Mouse (Mus musculus): ENCODE measurements at regions not wholly inside any gene's neighbourhood (a gene's known extent, or its start where the extent isn't known, plus 50 kb on each side); places are given as distances from the start of the nearest gene placed in this dataset.
A peak's percentile ranks its signal among the peaks of the same experiment; 100 is the strongest.

DNA sequence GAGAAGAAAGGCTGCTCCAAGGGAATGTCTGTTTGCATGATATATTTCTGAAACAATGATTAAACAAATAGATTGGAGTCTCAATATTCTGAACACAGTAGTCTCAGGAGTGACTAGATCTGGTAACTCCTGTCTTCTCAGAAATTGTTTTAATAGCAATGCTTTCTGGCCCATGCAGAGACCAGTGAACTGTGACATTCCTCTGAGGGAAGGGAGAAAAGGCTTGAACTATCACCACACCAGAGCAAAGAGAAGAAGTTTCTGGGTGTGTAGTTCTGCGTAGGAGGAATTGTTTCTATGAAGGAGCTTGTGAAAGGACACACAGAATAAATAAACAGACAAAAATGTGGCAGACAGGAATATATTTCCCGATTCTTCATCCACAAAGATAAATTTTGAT lies 277.1 kb downstream of the Osr1 start:
- DNase-seq (ENCODE audit: low spot score in 2 of 2), result no peak

DNA sequence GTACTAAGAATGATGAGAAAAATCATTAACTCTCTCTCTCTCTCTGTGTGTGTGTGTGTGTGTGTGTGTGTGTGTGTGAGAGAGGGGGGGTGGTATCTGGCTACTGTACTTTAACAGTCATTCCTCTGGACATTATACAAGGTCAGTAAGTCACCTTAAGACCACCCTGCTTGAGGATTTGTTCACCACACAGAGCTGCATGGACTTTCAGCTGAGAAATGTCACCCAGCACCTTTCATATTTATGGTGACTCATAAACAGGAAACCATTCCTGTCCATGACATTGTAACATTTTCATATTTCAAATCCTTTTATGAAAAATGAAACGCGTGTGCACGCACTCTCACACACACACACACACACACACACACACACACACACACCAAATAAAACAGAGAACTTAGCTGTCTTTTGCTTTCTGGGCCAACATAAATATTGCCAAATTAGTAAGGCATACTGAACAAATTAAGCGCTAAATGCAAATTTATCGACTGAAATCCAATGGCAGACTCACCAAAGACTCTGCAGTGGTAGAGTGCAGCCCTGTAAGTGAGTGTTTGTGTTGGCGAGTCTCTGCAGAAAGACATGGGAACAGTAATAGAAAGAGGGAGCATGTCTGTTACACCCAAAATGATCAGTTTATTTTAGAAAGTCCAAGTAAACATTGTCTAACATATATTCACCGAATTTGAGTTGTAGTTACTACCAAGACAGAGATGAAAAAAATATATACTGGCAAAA lies 277.7 kb downstream of the Osr1 start:
- DNase-seq (ENCODE audit: low spot score in 2 of 2), result no peak

DNA sequence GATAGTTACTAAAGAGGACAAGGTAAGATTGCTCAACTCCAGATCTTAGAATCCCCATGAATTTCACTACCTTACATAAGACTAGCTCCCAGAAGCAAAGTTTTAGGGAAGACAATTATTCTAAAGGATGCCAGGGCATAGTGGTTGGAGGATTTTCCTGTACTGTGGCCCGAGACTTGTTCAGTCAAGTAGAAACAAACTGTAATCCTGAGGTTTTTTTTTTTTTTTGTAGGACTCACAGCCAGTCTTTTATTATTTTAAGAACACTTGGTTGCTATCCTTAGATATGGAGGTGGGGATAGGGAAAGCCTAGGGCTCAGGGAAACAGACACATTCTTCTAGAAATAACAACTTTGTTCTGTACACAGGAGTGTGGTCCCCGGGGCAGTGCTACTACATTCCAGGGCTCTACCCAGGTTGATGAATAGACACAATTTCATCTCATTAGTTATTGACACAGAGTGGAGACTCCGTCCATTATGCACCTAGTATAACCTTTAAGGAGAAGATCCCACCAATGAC lies 285.6 kb downstream of the Osr1 start:
- DNase-seq (ENCODE audit: low spot score in 2 of 2), result no peak

DNA sequence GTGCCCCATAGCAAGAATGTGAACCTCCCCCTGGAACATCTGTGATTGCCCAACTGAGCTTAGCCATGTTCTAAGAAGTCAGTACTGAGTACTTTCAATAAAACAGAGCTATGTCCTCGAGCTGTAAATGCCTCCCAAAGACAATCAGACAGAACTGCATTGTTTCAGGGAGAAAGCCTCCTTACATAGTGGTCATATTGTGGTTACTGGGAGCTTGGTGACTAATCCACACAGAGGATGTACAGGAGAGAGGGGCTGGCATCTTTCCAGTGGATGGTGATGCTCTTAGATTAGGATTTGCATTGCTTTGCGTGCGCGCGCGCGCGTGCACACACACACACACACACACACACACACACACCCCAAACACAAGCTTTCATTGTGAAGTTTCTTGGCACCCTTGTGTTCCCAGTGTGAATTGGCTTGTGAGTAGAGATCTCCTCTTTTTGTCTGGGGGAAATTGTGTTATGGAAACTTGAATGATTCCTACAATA lies 286.3 kb downstream of the Osr1 start:
- DNase-seq (ENCODE audit: low spot score in 2 of 2), result peak in 1 of 2 experiments; percentile 19

DNA sequence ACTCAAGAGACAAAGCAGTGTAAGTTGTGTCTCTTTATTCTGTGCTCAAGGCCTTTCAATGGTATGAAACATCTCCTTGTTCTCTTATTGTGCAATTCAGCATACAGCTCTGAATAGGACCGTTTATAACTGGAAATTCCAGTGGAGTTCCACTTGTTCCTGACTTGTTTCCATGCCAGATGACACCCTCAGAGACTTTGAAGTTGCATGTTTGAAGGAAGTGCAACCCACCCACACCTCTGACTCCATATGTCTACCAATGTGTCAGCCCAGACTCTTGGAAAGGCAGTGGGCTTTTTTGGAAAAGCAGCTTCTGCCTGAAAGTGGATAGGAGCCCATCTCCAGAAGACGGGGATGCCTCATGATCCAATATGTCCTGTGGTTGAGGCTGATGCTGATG lies 288.1 kb downstream of the Osr1 start:
- peak; percentile 24 to 82 for DNase-seq (ENCODE audit: low spot score in 2 of 2)

DNA sequence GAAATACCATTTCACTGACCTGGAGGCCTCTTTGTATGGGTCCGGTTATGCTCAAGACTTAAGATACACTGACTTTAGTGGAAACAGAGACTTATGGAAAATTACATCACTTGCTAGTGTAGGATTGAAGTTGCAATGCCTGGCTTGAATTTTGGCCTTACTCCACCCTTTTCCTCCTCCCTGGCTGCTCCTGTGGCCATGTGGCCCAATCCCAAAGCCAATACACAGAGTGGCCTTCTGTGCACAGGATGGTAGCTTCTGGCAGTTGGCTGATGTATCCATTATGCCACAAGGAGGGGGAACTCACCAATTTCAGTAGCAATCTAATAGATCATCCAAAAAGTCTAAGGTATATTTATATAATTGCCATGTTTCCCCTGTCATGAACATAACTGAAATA lies 292.4 kb downstream of the Osr1 start:
- DNase-seq (ENCODE audit: low spot score in 2 of 2), result no peak

DNA sequence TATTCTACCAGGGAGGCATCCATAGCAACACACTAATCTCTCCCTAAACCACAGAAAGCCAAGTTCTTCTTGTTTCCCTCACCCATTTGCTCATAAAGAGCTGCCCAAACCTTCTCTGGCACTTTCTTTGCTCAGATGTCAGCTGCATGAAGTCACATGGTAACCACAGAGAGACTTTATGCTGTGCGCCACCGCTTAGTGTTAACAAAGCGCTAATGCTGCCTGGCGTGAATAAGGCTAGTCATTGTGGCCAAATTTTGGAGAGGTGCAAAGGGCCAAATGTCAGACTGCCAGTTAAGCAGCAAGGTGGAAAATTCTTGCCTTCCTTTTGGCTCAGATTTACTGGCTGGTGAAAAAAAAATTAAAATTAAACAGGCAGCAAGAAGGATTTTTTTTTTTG lies 302.3 kb downstream of the Osr1 start:
- DNase-seq (ENCODE audit: low spot score in 2 of 2), result no peak

DNA sequence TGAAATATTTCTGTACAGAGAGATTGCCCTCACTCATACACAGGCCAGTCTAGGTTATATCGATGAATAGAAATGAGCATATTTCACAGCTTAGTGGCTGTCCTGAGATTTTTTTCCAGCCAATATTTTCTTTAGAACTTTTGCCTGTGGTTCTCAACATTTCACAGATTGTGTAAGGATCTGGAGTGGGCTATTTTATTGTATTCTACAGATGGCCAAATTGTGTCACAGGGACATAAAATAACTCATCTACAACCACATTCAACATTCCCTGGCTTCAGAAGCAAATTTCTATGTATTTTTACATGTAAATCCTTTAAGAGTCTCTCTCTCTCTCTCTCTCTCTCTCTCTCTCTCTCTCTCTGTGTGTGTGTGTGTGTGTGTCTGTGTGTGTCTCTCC lies 303.3 kb downstream of the Osr1 start:
- no peak for DNase-seq (ENCODE audit: low spot score in 2 of 2)

DNA sequence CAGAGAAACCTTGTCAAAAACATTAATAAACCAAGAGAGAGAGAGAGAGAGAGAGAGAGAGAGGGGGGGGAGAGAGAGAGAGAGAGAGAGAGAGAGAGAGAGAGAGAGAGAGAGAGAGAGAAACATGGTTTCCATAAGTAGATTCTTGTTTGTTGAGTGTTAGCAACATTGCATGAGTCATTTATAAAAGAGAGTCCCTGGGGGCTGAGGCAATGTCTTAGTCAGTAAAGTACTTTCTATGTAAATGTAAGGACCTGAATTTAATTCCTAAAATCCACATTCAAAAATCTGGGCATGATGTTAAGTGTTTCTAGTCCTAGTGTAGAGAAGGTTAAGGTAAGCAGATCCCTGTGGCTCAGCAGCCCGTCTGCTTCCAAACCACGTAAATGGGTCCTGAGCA lies 304.9 kb downstream of the Osr1 start:
- no peak for DNase-seq (ENCODE audit: low spot score in 2 of 2)

DNA sequence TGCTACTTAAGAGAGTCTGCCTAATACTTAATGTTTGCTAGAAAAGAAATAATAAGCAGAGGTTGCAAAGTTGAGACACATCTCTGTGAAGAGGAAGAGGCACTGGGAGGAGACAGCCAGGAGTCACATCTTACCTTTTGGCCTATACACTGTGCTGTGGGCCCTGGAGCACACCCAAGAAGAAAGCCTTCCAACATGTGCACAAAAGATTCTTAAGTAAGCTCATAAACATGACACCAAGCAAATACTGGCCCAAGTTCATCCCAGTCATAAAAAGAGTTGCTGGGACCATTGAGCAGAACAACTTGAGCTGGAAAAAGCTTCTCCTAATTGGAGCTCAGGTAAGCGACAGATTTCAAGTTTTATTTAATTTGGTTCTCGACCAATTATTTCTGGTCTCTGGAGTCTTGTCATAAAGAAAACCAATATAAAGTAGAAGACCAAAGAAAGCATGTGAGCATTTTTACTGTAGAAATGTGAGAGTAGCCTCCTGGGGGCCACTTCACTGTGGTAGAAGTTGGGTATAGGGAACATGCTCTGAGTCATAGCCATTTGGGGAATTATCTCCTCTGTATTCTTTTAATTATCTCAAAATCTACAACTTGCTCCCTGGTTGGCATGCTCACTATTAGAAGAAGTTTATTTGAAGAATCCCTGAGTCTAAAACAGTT lies 312.2 kb downstream of the Osr1 start:
- no peak for DNase-seq (ENCODE audit: low spot score in 2 of 2)

DNA sequence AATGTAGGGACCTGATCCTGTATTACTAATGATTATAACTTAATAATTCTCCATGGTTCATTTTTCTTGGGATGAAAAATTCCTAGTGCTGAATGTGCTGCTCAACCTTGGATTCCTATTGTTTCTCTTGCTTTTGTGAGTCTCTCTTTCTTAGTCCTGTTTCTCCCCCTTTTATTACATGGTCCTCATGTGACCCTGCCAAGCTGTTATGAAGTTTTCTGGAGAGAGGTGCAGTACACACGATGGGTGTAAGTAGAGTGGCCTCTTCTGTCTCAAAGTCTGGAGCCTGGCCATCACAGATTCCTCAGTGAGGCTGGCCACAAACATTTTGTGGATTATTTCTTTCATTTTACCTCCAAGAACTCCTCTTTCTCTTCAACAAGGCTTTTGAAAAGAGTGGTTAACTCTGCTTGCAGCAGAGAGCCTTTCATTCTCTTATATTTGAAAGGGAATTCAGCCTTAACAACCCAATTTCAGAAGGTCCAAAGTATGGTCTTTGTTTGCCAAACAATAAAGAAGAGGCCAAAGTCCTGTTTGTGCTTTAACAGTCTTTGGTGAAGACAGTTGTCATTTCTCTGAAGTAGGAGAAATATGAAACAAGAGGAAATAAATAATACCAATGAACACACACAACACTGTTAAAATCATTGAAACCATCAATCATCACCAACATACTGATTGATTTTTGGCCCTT lies 313.3 kb downstream of the Osr1 start:
- no peak for DNase-seq (ENCODE audit: low spot score in 2 of 2)

DNA sequence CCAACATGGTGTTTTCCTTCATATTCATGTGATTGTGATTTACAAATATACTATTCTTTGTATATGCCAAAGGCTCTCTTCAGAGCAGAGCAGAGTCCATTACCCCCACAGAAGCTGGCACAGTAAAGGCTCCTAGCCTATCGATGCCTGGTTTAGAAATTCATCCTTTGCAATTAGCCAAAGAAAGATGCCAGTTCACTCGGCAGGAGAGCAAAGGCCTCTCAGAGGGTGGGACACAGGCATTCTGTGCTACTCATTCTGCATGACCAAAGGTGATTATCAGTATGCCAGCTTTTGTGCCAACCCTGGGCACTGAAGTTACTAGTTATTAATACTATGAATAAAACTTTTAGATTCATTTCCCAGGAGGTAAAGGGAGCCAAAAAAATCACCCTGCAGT lies 324.6 kb downstream of the Osr1 start:
- DNase-seq (ENCODE audit: low spot score in 2 of 2), result no peak

DNA sequence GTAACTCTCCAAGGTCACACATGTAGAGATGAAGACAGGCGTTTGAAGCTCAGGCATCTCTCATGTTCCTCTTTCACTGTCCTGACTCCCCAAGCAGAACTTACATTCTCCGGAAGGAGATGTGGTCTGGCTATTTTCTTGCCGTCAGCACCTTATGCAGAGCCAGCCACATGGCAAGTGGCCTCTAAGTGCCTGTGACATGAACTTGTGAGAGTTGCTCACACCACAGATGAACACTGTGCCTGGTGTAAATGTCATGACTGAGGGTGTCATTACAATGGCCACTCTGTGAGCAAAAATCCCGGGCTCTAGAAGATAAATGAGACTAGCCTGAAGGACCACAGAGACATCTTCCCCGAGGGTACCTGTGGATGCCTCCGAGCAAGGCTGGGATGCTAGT lies 328.1 kb downstream of the Osr1 start:
- DNase-seq (ENCODE audit: low spot score in 2 of 2), result no peak

DNA sequence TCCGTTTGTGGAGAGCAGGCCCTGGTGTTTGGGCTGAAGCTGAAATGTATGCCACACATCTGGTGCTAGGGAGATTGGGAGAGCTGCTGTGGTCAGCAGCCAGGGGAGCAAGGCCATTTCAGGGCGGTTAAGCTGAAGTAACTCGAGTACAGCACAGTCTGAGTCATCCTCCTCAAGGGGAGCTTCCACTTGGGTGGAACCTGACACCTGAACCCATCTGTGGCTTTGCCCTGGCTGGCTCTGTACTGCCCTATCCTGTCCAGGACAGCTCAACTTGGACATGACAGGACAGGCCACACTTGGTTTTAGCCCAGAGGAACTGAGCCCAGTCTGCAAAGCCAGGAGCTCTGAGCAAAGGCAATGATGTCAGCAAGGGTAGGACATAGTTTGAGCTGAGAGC lies 328.5 kb downstream of the Osr1 start:
- DNase-seq (ENCODE audit: low spot score in 2 of 2), result no peak

DNA sequence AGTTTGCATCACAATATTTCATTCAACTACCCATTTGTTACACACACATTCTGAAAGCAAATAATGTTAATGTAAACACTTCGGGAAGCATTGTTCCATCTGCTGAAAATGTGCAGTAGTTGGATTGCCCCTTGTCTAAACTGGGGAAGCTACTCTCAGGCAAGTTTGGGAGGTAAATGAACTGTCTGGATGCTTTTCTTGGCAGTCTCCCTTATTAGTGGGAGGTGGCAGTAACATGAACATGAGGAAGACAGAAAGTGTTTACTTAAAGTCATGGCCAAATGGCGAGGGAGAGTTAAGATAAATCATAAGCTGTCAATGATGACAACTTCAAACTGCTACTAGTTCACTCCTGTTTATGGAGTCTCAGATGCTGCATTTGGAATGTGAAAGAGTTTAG lies 332.0 kb downstream of the Osr1 start:
- DNase-seq (ENCODE audit: low spot score in 2 of 2), result no peak

DNA sequence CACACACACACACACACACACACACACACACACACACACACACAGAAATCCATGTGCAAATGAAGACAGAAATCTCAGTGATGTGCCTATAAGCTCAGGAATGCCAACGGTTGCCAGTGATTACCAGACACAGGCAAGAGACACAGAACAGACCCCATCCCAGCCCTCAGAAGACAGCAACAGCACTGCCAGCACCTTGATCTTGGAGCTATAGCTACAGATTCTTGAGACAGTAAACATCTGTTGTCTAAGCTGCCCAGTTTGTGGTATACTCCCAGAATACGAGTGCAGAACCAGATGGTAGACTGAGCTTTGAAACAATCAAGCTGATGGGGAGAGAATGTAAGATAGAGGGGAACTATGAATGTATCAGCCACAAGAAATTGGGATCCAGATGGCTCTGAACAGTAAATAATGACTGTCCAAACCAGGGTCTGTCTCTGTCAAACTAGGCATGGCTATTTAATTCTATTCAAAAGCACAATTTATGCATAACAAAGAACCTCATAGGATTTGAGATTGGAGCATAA lies 333.9 kb downstream of the Osr1 start:
- DNase-seq (ENCODE audit: low spot score in 2 of 2), result no peak

DNA sequence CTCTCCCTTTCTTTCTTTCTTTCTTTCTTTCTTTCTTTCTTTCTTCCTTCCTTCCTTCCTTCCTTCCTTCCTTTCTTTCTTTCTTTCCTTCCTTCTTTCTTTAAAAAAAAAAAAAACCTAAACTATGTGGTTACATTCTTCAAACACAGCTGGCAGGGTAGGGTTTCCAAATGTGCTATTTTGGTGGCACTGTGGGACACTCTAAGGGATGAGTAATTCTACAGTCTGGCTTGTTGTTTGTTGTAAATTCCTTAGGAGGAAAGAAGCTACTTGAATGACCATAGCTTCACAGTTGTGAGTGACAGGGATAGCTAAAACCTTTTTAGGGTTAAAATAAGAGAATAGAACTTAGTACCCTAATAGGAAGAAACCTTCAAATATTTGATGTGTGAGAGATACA lies 342.4 kb downstream of the Osr1 start:
- DNase-seq (ENCODE audit: low spot score in 2 of 2), result no peak

DNA sequence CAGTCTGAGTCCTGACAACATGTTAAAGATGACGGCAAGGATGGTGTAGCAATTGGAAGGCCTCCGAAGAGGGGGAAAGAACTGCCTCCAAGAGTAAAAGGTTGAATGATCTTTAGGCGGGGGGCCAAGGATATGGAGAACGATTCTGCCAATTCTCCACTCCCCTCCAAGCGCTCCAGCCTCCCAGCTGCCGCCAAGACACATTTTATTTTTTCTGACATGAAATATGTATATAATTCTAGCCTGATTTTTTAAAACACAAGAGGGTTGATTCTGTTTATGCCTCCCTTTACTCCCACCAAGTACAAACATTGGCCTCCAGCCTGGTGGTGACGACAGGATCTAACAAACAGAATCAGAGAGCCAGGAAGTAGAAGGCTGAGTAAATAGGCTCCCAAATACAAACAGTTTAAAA lies 345.8 kb downstream of the Osr1 start:
- DNase-seq (ENCODE audit: low spot score in 2 of 2), result no peak

DNA sequence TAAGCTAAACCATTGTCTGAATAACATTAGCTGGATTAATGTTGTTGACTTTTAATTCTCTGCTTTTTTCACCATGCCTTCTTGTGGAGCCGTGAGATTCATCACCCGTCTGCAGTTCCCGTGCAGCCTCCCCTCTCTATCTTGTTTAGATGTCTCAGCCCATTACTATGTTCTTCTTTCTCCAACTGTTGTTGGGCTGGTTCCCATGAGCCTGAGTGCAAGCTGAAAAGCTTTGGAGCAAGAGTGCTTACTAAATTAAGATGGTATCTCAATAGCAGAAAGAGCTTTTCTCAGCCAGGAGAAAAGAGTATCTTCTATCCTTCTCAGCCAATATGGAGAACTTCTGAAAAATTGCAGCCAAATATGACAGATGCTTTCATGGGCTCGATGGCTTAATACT lies 348.1 kb downstream of the Osr1 start:
- no peak for DNase-seq (ENCODE audit: low spot score in 2 of 2)

DNA sequence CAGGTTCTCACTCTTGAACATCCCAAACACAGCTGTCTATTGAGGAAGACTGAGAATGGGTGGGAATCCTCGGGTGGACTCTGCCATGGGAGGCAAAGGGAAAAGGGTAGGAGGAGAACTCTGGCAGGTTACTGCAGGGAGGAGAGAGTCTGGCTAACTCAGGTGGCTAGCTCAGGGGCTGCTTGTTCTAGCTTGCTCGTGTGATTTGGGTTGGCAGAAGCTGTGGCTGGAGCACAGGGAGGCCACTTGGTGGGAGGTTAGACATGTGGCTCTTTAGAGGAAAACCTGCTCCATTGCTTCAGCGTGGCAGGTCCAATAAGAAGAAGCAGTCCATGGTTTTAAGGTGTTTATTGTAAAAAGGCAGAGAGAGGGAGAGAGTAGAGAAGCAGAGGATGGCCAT lies 349.1 kb downstream of the Osr1 start:
- no peak for DNase-seq (ENCODE audit: low spot score in 2 of 2)

DNA sequence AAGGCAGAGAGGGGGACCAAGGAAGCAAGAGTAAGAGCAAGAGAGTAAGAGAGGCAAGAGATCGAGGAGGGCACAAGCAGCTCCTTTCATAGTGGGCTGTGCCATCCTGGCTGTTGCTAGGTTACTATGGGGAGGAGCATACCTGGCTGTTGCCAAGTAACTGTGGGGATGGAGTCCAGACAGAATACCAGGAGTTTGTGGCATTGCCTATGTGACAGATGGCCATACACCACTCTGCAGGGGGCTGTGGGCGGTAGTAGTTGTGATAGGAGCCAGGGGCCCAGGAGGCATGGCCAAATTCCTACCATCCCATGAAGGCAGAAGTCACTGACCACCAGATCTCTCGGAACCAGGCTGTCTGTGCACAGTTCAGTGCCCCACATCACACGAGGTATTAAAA lies 349.5 kb downstream of the Osr1 start:
- DNase-seq (ENCODE audit: low spot score in 2 of 2), result no peak

DNA sequence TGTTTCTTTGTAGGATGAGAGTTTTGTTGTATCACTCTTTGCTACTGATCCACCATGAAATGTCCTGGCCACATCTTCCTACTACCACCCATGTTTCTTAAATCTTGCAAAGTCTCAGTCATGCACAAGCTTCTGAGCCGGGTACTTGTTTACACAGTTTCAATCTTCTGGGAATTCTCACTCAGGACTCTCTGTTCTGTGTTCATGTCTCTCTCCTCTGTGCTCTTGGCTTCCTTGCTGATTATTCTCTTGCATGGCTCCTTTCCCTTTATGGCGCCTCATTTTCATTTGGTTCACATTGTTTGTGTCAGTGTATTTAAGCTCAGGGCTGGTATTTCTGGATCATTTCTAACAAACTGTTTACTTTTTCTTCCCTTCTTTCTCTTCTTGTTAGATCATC lies 350.5 kb downstream of the Osr1 start:
- DNase-seq (ENCODE audit: low spot score in 2 of 2), result no peak

Measured in left cerebral cortex, adult 8-10 months (tissue).